ENCODE assay signal across 10 mouse cellular contexts in genomic region chr9:7554382-7554781, GRCm38 (mm10). TPM values are rescaled to one million over a fixed set of nuclear protein-coding genes. Genes with fewer than 3 reads are reported as not detected.
DNase-seq lines count a peak whose midpoint lies in the region; ATAC-seq and TF ChIP-seq lines count a peak whose summit lies in the region.
"Had no signal": no experiment of that assay in that cellular context is flagged by ENCODE, and none has a peak within 500 bp of the region (broad histone marks: within the 10 kb centered on the region; RNA-seq: fewer than 3 reads in every experiment).

No protein-coding gene starts in this region.

- H3K4me3 ChIP-seq in lung, adult 2 months (replicated peaks; ENCODE audit: extremely low read depth, low read depth, low read length), result no peak overlapping the region
- H3K4me3 ChIP-seq in forebrain, embryonic 16.5 days (replicated peaks; ENCODE audit: low read length), result no peak overlapping the region
- H3K4me3 ChIP-seq: stomach, embryonic 15.5 days had no signal

- H3K36me3 ChIP-seq in forebrain, embryonic 16.5 days (ENCODE audit: control insufficient read depth, insufficient read depth), result no peaks in the 10 kb centered on the region
- H3K36me3 ChIP-seq: stomach, embryonic 15.5 days had no signal

- no peaks in the 10 kb centered on the region for H3K9me3 ChIP-seq in forebrain, embryonic 16.5 days (ENCODE audit: control insufficient read depth, low read length)
- H3K9me3 ChIP-seq: stomach, embryonic 15.5 days had no signal

- peaks cover 3% of the 10 kb centered on the region; the same call in 1 of the 2 replicates for H3K4me1 ChIP-seq in lung, adult 2 months (ENCODE audit: control insufficient read depth, insufficient read depth, low read length)
- no peaks in the 10 kb centered on the region for H3K4me1 ChIP-seq in forebrain, embryonic 16.5 days (replicated peaks; ENCODE audit: control insufficient read depth, insufficient read depth, low read length)
- H3K4me1 ChIP-seq: stomach, embryonic 15.5 days had no signal

- TF ChIP-seq POLR2A in lung, adult 2 months (IDR thresholded peaks at IDR 0.05; ENCODE audit: borderline replicate concordance, extremely low read depth, low read depth, low read length), result no peak

- no peak for ATAC-seq in forebrain, embryonic 16.5 days

- peak; percentile 22 for DNase-seq in embryo, embryonic 10.5 days (ENCODE audit: low spot score)
- no peak for DNase-seq in embryo, embryonic 11 days
- peak; percentile 26 to 32 for DNase-seq in lung, adult 18-20 months
- no peak for DNase-seq in lung, adult 2 months
- peak; percentile 34 for DNase-seq in adrenal gland, postnatal 14 days
- DNase-seq in lung, postnatal 10 days, result peak; percentile 56
- no peak for DNase-seq in spleen, postnatal 36 days (ENCODE audit: low spot score in 2 of 2)

- 37% methylated on average over 3 of the region's 3 CpGs for WGBS in lung, adult 2 months
- 48% methylated on average over 3 of the region's 3 CpGs for WGBS in forebrain, embryonic 16.5 days

- no peak overlapping the region for H3K4me2 ChIP-seq in forebrain, embryonic 16.5 days (ENCODE audit: low read length)
- H3K4me2 ChIP-seq: stomach, embryonic 15.5 days had no signal

- no peak; the same call in 1 of the 2 replicates for TF ChIP-seq CTCF in lung, adult 2 months (IDR thresholded peaks at IDR 0.05; ENCODE audit: insufficient read depth, low read length)

- H3K27ac ChIP-seq in forebrain, embryonic 16.5 days (ENCODE audit: low read length), result no peak overlapping the region
- H3K27ac ChIP-seq: stomach, embryonic 15.5 days had no signal

- no peak overlapping the region for H3K9ac ChIP-seq in forebrain, embryonic 16.5 days (replicated peaks; ENCODE audit: low read depth, low read length)
- H3K9ac ChIP-seq: stomach, embryonic 15.5 days had no signal

- H3K27me3 ChIP-seq in forebrain, embryonic 16.5 days (replicated peaks; ENCODE audit: control insufficient read depth, insufficient read depth, low read length), result no peaks in the 10 kb centered on the region
- H3K27me3 ChIP-seq: stomach, embryonic 15.5 days had no signal

RNA-seq across cellular contexts. Expression of gene Mmp8, which starts 3.9 kb away (rescaled TPM):
- 0.81 and 1.7 TPM in 2 replicates for polyA plus RNA-seq in lung, adult 2 months (2012; rRNA removed)
- 0.34 and 0.59 TPM in 2 replicates for total RNA-seq in adrenal gland, postnatal 14 days (2021)
- 0.20 TPM in 1 of 2 replicates, not detected in the other for polyA plus RNA-seq in forebrain, embryonic 16.5 days (2015; fragmentation: Nextera tagmentation; extraction: Ambion mirVana)

RNA-seq across cellular contexts. Expression of gene Mmp27, which starts 16.8 kb away (rescaled TPM):
- 0.18 and 0.41 TPM in 2 replicates for polyA plus RNA-seq in lung, adult 2 months (2012; rRNA removed)
- 1.8 and 2.1 TPM in 2 replicates for total RNA-seq in adrenal gland, postnatal 14 days (2021)
- polyA plus RNA-seq in forebrain, embryonic 16.5 days (2015; fragmentation: Nextera tagmentation; extraction: Ambion mirVana), result not detected in 2 replicates

RNA-seq across cellular contexts. Expression of gene Mmp10, which starts 52.2 kb away (rescaled TPM):
- polyA plus RNA-seq in lung, adult 2 months (2012; rRNA removed), result not detected in 2 replicates
- not detected in 2 replicates for total RNA-seq in adrenal gland, postnatal 14 days (2021)
- not detected in 2 replicates for polyA plus RNA-seq in forebrain, embryonic 16.5 days (2015; fragmentation: Nextera tagmentation; extraction: Ambion mirVana)
- polyA plus RNA-seq: liver, embryonic 16.5 days had no signal

Comparison
In these comparisons a context has a peak if more than half of its experiments do, and no peak if none do; other contexts are left out.
1. DNase-seq: peak in embryo, embryonic 10.5 days (single experiment), lung, adult 18-20 months (2 of 2), adrenal gland, postnatal 14 days (single experiment) and lung, postnatal 10 days (single experiment); none in embryo, embryonic 11 days (single experiment), lung, adult 2 months (single experiment) and spleen, postnatal 36 days (0 of 2).